Mouse (Mus musculus) A20 (cell line): ENCODE measurements around the gene Rgs12.

Experiments used
- DNase-seq: peaks from one replicate; pipeline ENCODE4 v3.0.0-alpha.2; 2011; ENCODE audit warnings: low read depth, low spot score

Rgs12 gene

GRCm38 (mm10) chr5:35079101-35079500 lies 129.9 kb downstream of the Rgs12 start:
- DNase-seq: no peak

- DNase-seq: no peak
Observed at GRCm38 (mm10) chr5:35084913-35085312, 135.7 kb downstream of the Rgs12 start.

DNA sequence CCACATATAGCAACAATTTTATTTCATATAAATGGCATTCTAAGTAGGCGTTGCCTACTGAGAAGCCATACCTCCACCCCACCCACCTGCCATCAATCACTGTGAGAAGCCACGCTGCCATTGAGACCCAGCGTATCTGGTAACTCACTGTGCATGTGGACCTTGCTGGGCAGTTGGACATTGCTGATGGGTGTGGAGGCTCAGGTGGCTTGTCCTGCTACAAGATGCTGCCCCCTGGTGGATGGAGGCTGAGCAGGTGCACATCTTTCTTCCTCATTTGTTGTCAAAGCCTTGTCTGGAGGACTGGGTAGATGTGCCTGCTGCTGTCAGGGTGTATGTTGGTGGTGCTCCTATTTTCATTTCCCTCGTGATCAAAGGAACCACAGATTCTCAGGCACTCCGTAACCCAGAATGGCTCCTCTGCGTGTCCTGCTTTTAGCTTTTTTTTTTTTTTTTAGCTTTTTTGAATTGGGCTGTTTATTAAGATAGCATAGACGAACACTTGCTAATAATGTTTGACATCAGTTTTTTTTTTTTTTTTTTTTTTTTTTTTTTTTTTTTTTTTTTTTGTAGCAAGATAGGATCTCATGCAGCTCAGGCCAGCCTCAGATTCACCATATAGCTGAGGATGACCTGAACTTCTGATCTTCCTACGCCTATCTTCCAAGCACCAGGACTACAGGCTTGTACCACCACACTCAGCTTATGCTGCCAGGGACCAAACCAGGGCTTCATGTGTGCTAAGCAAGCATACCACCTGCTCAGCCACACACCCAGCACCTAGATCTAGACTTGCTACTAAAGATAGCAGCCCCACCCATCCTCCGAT lies 139.8 kb downstream of the Rgs12 start:
- DNase-seq: peak; percentile 82
